Mouse (Mus musculus): Measurements from ENCODE around the gene Cntnap5a. TPM values are rescaled to one million over a fixed set of nuclear protein-coding genes. Genes with fewer than 3 reads are reported as not detected.

Cntnap5a gene
- polyA plus RNA-seq, 1 experiment, result 0.03 TPM

DNA sequence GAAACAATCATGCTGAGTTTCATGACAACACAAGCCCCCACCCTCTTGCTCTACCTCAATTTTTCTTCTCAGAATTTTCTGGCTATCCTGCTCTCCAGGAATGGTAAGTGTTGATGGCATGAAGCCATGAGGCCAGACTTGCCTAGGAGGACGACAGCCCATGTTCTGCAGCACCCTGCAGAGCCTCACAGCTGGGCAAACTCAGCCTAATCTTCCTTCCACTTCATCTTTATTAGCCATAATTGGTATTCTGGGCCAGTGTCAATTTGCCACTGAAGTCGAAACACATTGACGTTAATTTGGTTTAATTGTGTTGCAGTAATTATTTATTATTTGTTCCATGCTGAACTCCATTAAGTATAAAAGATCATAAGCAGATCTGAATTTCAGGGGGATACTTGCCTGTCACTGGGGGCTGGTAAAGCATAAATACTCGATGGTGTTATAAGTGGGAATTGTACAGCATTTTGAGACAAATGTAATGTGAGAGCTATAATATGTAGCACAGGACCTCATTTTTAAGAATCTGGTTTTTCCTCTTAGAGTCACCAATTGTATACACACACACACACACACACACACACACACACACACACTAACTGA lies 770.7 kb downstream of the Cntnap5a start:
- Histone ChIP-seq H3K4me3 (ENCODE audit: control insufficient read depth, insufficient read depth, low read length) (no peak overlapping the region), H3K27ac (ENCODE audit: control insufficient read depth, insufficient read depth, low read length) (no peak overlapping the region), H3K4me1 (replicated peaks; ENCODE audit: control insufficient read depth, insufficient read depth, low read length) (no peaks in the 10 kb centered on the region), H3K36me3 (ENCODE audit: control insufficient read depth, insufficient read depth, low read length) (no peaks in the 10 kb centered on the region), H3K27me3 (ENCODE audit: control insufficient read depth, insufficient read depth, low read length) (no peaks in the 10 kb centered on the region)
- 79% methylated on average over 4 of the region's 4 CpGs for whole genome bisulfite sequencing
- TF ChIP-seq POLR2A (IDR thresholded peaks at IDR 0.05; ENCODE audit: control insufficient read depth, extremely low read depth, insufficient read depth, low read length, poor library complexity) (no peak), CTCF (IDR thresholded peaks at IDR 0.05; ENCODE audit: borderline replicate concordance, control insufficient read depth, extremely low read depth, insufficient read depth, low read length, poor library complexity) (no peak)
- no peak for DNase-seq

DNA sequence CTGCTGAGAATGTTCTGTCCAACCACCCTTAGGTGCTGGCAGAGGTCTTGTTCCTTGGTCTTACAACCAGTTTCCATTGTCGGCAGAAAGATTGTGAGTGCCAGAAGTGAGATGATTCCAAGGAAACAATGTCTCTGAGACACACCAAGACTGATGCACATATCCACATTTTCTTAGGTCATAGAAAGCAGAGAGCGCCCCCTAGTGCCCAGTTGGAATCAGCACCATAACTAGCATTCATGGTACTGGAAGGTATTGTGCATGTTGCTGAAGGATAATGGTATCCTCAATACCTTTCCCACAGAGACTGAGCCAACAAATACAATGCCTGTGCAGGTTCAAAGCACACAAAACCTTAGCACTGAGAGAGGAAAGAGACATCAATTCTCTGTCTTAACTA lies 793.1 kb downstream of the Cntnap5a start:
- Histone ChIP-seq H3K4me1 (replicated peaks; ENCODE audit: control insufficient read depth, insufficient read depth, low read length) (no peaks in the 10 kb centered on the region), H3K27ac (ENCODE audit: control insufficient read depth, insufficient read depth, low read length) (no peak overlapping the region), H3K36me3 (ENCODE audit: control insufficient read depth, insufficient read depth, low read length) (no peaks in the 10 kb centered on the region), H3K4me3 (ENCODE audit: control insufficient read depth, insufficient read depth, low read length) (no peak overlapping the region), H3K27me3 (ENCODE audit: control insufficient read depth, insufficient read depth, low read length) (no peaks in the 10 kb centered on the region)
- TF ChIP-seq CTCF (IDR thresholded peaks at IDR 0.05; ENCODE audit: borderline replicate concordance, control insufficient read depth, extremely low read depth, insufficient read depth, low read length, poor library complexity) (no peak), POLR2A (IDR thresholded peaks at IDR 0.05; ENCODE audit: control insufficient read depth, extremely low read depth, insufficient read depth, low read length, poor library complexity) (no peak)
- 38% methylated on average over 2 of the region's 2 CpGs for WGBS
- no peak for DNase-seq

DNA sequence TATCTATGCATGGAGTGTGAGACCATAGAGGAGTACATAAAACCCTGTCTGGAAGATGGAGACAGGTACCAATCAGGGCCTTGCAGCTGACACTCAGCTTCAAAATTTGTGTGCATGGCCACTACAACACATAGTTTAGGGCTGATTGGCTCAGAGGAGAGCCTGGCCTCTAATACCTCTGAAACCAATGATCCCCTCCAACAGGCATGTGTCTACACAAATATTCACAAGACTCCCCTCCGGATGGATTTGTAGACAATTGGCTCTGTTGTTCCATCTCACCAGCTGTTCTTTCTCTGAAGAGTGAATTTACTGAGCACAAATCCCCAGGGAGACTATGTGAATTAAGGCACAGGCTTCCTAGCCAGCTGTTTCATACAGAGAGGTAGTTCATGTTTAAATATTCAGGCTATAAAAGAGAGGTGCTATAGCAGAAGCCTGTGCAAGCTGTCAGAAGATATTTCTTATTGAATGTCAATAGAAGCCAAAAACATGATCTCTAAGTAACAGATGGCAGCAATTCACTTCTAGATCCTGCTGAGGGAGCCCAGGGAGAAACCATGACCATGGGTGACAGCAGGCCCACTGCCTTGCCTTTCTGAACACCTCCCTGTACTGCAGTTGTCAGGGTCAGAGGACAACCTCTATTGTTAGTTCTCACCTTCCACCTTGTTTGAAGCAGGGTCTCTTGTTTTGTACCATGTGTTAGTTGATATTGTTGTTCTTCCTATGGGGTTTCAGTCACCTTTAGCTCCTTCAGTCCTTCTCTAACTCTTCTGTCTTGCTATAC lies 804.4 kb downstream of the Cntnap5a start:
- TF ChIP-seq CTCF (IDR thresholded peaks at IDR 0.05; ENCODE audit: borderline replicate concordance, control insufficient read depth, extremely low read depth, insufficient read depth, low read length, poor library complexity), result no peak
- no peak for TF ChIP-seq POLR2A (IDR thresholded peaks at IDR 0.05; ENCODE audit: control insufficient read depth, extremely low read depth, insufficient read depth, low read length, poor library complexity)
- no peak overlapping the region for H3K27ac ChIP-seq (ENCODE audit: control insufficient read depth, insufficient read depth, low read length)
- H3K36me3 ChIP-seq (ENCODE audit: control insufficient read depth, insufficient read depth, low read length), result no peaks in the 10 kb centered on the region
- H3K4me3 ChIP-seq (ENCODE audit: control insufficient read depth, insufficient read depth, low read length), result no peak overlapping the region
- H3K4me1 ChIP-seq (replicated peaks; ENCODE audit: control insufficient read depth, insufficient read depth, low read length), result no peaks in the 10 kb centered on the region
- DNase-seq, result no peak
- WGBS, result 89% methylated on average over 1 of the region's 1 CpGs
- H3K27me3 ChIP-seq (ENCODE audit: control insufficient read depth, insufficient read depth, low read length), result no peaks in the 10 kb centered on the region

DNA sequence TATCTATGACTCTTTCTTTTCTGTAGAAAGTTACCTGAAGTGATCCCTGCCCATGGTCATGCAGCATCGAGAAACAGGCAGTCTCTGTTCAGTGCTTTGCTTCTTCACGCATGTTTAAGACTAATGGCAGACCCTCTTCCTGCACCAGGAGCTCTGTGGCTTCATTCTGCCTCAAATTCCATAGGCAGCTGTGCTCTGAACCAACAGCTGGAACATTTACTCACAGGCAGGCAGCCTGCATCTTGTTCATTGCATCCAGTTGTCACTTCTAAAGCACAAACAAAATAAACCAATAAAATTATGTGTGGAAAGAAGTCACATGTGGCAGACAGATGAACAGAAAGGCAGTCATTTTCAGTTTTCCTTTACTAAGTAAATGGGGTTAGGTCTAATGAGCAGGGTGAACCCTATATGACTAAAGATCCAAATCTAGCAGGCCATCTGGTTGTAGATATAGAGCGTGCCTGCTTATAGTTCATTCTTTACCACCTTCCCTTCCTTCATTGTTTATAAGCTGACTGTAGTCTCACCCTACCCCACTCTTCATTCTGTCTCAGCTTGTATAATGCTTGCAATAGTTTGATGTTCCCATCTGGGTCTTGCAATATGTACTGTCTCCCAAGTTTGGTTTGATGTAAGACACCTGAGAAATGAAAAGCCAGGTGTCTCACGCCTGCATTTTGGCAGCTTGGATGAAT lies 893.6 kb downstream of the Cntnap5a start:
- TF ChIP-seq CTCF (IDR thresholded peaks at IDR 0.05; ENCODE audit: borderline replicate concordance, control insufficient read depth, extremely low read depth, insufficient read depth, low read length, poor library complexity), result no peak
- TF ChIP-seq POLR2A (IDR thresholded peaks at IDR 0.05; ENCODE audit: control insufficient read depth, extremely low read depth, insufficient read depth, low read length, poor library complexity), result no peak
- WGBS, result 85% methylated on average over 4 of the region's 4 CpGs
- Histone ChIP-seq H3K4me1 (replicated peaks; ENCODE audit: control insufficient read depth, insufficient read depth, low read length) (no peaks in the 10 kb centered on the region), H3K27ac (ENCODE audit: control insufficient read depth, insufficient read depth, low read length) (no peak overlapping the region), H3K4me3 (ENCODE audit: control insufficient read depth, insufficient read depth, low read length) (no peak overlapping the region), H3K27me3 (ENCODE audit: control insufficient read depth, insufficient read depth, low read length) (no peaks in the 10 kb centered on the region), H3K36me3 (ENCODE audit: control insufficient read depth, insufficient read depth, low read length) (no peaks in the 10 kb centered on the region)
- DNase-seq, result no peak

DNA sequence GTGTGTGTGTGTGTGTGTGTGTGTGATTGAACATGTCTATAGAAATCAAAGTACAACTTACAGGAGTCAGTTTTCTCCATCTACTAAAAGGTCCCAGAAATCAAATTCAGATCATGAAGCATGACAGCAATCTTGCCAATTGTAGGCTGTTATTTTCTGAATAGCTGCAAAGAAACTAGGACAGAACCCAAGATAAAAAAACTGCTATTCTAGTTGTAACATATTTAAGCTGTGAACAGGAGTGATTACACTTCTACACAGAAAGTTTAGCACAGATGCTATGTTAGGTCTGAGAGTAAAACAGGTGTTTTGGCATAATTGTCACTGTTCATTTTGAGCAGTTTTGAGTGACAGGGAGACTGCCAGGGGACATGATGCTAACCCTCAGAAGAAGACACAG lies 931.7 kb downstream of the Cntnap5a start:
- Histone ChIP-seq H3K27ac (ENCODE audit: control insufficient read depth, insufficient read depth, low read length) (no peak overlapping the region), H3K4me1 (replicated peaks; ENCODE audit: control insufficient read depth, insufficient read depth, low read length) (no peaks in the 10 kb centered on the region), H3K36me3 (ENCODE audit: control insufficient read depth, insufficient read depth, low read length) (no peaks in the 10 kb centered on the region), H3K27me3 (ENCODE audit: control insufficient read depth, insufficient read depth, low read length) (no peaks in the 10 kb centered on the region), H3K4me3 (ENCODE audit: control insufficient read depth, insufficient read depth, low read length) (no peak overlapping the region)
- no peak for DNase-seq
- TF ChIP-seq CTCF (IDR thresholded peaks at IDR 0.05; ENCODE audit: borderline replicate concordance, control insufficient read depth, extremely low read depth, insufficient read depth, low read length, poor library complexity), result no peak

All from thymus, adult 2 months (tissue).